Mouse (Mus musculus) CH12.LX (cell line): ENCODE results near the gene Sgsh. TPM values are rescaled to one million over a fixed set of nuclear protein-coding genes. Genes with fewer than 3 reads are reported as not detected.
"Not testable (repeated sequence)": the region's sequence is repeated elsewhere in the genome, so short reads cannot be mapped to it uniquely, and the experiment has no call there.

Experiments used
- DNase-seq: peaks from one replicate; pipeline ENCODE4 v3.0.0-alpha.2; 2013; ENCODE audit errors: extremely low read depth
- H3K27ac ChIP-seq: 2 replicates; pipeline ENCODE4 v1.5.1; 2012; ENCODE audit warnings: low read depth, mild to moderate bottlenecking, control low read depth, moderate library complexity; ENCODE audit not compliant: insufficient read depth
- H3K27me3 ChIP-seq: replicated peaks from 2 replicates; pipeline ENCODE3; 2012; ENCODE audit warnings: inconsistent platforms
- H3K36me3 ChIP-seq, 2 experiments: replicated peaks in 1 of 2; 2 replicates each; pipeline versions ENCODE3 to v1.6.1; 2012; ENCODE audit warnings: inconsistent platforms in 1 of 2, low read length in 1 of 2, mild to moderate bottlenecking in 1 of 2, mixed read lengths in 1 of 2, moderate library complexity in 1 of 2; ENCODE audit not compliant: control insufficient read depth in 1 of 2, insufficient read depth in 1 of 2
- H3K4me1 ChIP-seq, 2 experiments: 2 replicates each; pipeline ENCODE4 v1.6.1; 2012; ENCODE audit warnings: inconsistent platforms in 1 of 2, moderate library complexity in 1 of 2; ENCODE audit not compliant: insufficient read depth in 2 of 2, control insufficient read depth in 1 of 2
- H3K4me2 ChIP-seq: 2 replicates; pipeline ENCODE4 v1.6.1; 2012; ENCODE audit warnings: low read depth, mild to moderate bottlenecking, control low read depth; ENCODE audit not compliant: poor library complexity, insufficient read depth, severe bottlenecking
- H3K4me3 ChIP-seq, 3 experiments: fragments of 150-350 bp in 1 of 3; sonication (generic) in 1 of 3; replicated peaks in 1 of 3; 2 replicates each; pipeline versions ENCODE3 to v1.5.1; 2011 to 2012; ENCODE audit warnings: low read depth in 2 of 3, low read length in 2 of 3, mild to moderate bottlenecking in 2 of 3, moderate library complexity in 2 of 3, control low read depth in 1 of 3, improper control_type of control experiment in 1 of 3, inconsistent platforms in 1 of 3, mixed read lengths in 1 of 3; ENCODE audit not compliant: poor library complexity in 1 of 3
- H3K79me2 ChIP-seq: replicated peaks from 2 replicates; pipeline ENCODE4 v1.6.1; 2012; ENCODE audit warnings: mild to moderate bottlenecking, moderate library complexity; ENCODE audit not compliant: control insufficient read depth, poor library complexity, insufficient read depth, severe bottlenecking; ENCODE audit errors: extremely low read depth
- H3K9ac ChIP-seq: 2 replicates; pipeline ENCODE4 v1.6.1; 2012; ENCODE audit warnings: low read depth, mild to moderate bottlenecking, control low read depth, moderate library complexity; ENCODE audit not compliant: insufficient read depth
- H3K9me3 ChIP-seq: replicated peaks from 2 replicates; pipeline ENCODE3; 2012; ENCODE audit warnings: low read length, inconsistent platforms, mixed read lengths
- BHLHE40 ChIP-seq: IDR thresholded peaks from 2 replicates; pipeline ENCODE4 v1.6.1; 2011; ENCODE audit warnings: mild to moderate bottlenecking, low read depth, low read length, improper control_type of control experiment
- CTCF ChIP-seq, 2 experiments: IDR thresholded peaks in 1 of 2; conservative IDR thresholded peaks in 1 of 2; 2 replicates each; pipeline ENCODE4 v1.5.1; 2011 to 2012; ENCODE audit warnings: low read depth in 2 of 2, low read length in 2 of 2, improper control_type of control experiment in 1 of 2, inconsistent platforms in 1 of 2, mild to moderate bottlenecking in 1 of 2, moderate library complexity in 1 of 2
- EP300 ChIP-seq: IDR thresholded peaks from 2 replicates; pipeline ENCODE4 v1.6.1; 2011; ENCODE audit warnings: low read length, improper control_type of control experiment
- ETS1 ChIP-seq: conservative IDR thresholded peaks from 2 replicates; pipeline ENCODE4 v1.6.1; 2012; ENCODE audit warnings: low read depth, mild to moderate bottlenecking, inconsistent platforms, low read length, improper control_type of control experiment, moderate library complexity
- GABPA ChIP-seq: IDR thresholded peaks from 2 replicates; pipeline ENCODE4 v1.6.1; 2012; ENCODE audit warnings: low read depth, low read length, improper control_type of control experiment, inconsistent platforms; ENCODE audit not compliant: insufficient replicate concordance
- HCFC1 ChIP-seq: IDR thresholded peaks from 2 replicates; pipeline ENCODE4 v1.6.1; 2012; ENCODE audit warnings: low read depth, mild to moderate bottlenecking, inconsistent platforms, low read length, improper control_type of control experiment
- IRF4 ChIP-seq: IDR thresholded peaks from 2 replicates; pipeline ENCODE4 v1.6.1; 2014; ENCODE audit warnings: low read depth, mild to moderate bottlenecking, inconsistent platforms, low read length, improper control_type of control experiment
- JUN ChIP-seq: IDR thresholded peaks from 2 replicates; pipeline ENCODE4 v1.6.1; 2011; ENCODE audit warnings: low read depth, mild to moderate bottlenecking, low read length, improper control_type of control experiment, moderate library complexity; ENCODE audit not compliant: insufficient read depth
- JUND ChIP-seq: conservative IDR thresholded peaks from 2 replicates; pipeline ENCODE4 v1.6.1; 2011; ENCODE audit warnings: low read depth, low read length, improper control_type of control experiment
- KAT2A ChIP-seq: IDR thresholded peaks from 2 replicates; pipeline ENCODE4 v1.6.1; 2012; ENCODE audit warnings: low read length, improper control_type of control experiment, inconsistent platforms; ENCODE audit not compliant: insufficient replicate concordance
- MAFK ChIP-seq: IDR thresholded peaks from 2 replicates; pipeline ENCODE4 v1.6.1; 2011; ENCODE audit warnings: low read length, improper control_type of control experiment; ENCODE audit not compliant: insufficient replicate concordance
- MAX ChIP-seq: IDR thresholded peaks from 2 replicates; pipeline ENCODE4 v1.6.1; 2011; ENCODE audit warnings: low read length, improper control_type of control experiment
- MAZ ChIP-seq: IDR thresholded peaks from 2 replicates; pipeline ENCODE4 v1.6.1; 2012; ENCODE audit warnings: low read depth, mild to moderate bottlenecking, inconsistent platforms, low read length, improper control_type of control experiment, moderate library complexity
- MEF2A ChIP-seq: IDR thresholded peaks from 2 replicates; pipeline ENCODE4 v1.6.1; 2014; ENCODE audit warnings: low read depth, mild to moderate bottlenecking, inconsistent platforms, low read length, improper control_type of control experiment, borderline replicate concordance
- MXI1 ChIP-seq: IDR thresholded peaks from 2 replicates; pipeline ENCODE4 v1.6.1; 2011; ENCODE audit warnings: mild to moderate bottlenecking, low read depth, low read length, improper control_type of control experiment
- MYC ChIP-seq: IDR thresholded peaks from 2 replicates; pipeline ENCODE4 v1.6.1; 2011; ENCODE audit warnings: low read depth, mild to moderate bottlenecking, improper control_type of control experiment, low read length
- NELFE ChIP-seq: IDR thresholded peaks from 2 replicates; pipeline ENCODE4 v1.6.1; 2011; ENCODE audit warnings: low read depth, low read length, improper control_type of control experiment
- NRF1 ChIP-seq: IDR thresholded peaks from 2 replicates; pipeline ENCODE4 v1.6.1; 2014; ENCODE audit warnings: low read depth, mild to moderate bottlenecking, inconsistent platforms, low read length, improper control_type of control experiment, moderate library complexity
- POLR2A ChIP-seq: IDR thresholded peaks from 2 replicates; pipeline ENCODE4 v1.6.1; 2011; ENCODE audit warnings: low read depth, mild to moderate bottlenecking, improper control_type of control experiment, low read length
- RAD21 ChIP-seq: IDR thresholded peaks from 2 replicates; pipeline ENCODE4 v1.6.1; 2011; ENCODE audit warnings: low read depth, mild to moderate bottlenecking, low read length, improper control_type of control experiment, moderate library complexity
- SMC3 ChIP-seq: IDR thresholded peaks from 2 replicates; pipeline ENCODE4 v1.6.1; 2011; ENCODE audit warnings: low read depth, low read length, improper control_type of control experiment
- TBP ChIP-seq: conservative IDR thresholded peaks from 2 replicates; pipeline ENCODE4 v1.6.1; 2011; ENCODE audit warnings: low read depth, low read length, improper control_type of control experiment
- TCF12 ChIP-seq: IDR thresholded peaks from 2 replicates; pipeline ENCODE4 v1.6.1; 2014; ENCODE audit warnings: low read depth, mild to moderate bottlenecking, inconsistent platforms, low read length, improper control_type of control experiment
- UBTF ChIP-seq: IDR thresholded peaks from 2 replicates; pipeline ENCODE4 v1.6.1; 2012; ENCODE audit warnings: low read depth, mild to moderate bottlenecking, inconsistent platforms, low read length, improper control_type of control experiment, moderate library complexity
- USF1 ChIP-seq: IDR thresholded peaks from 2 replicates; pipeline ENCODE4 v1.6.1; 2014; ENCODE audit warnings: low read depth, mild to moderate bottlenecking, inconsistent platforms, low read length, improper control_type of control experiment
- ZMIZ1 ChIP-seq: IDR thresholded peaks from 2 replicates; pipeline ENCODE4 v1.6.1; 2012; ENCODE audit warnings: low read depth, mild to moderate bottlenecking, inconsistent platforms, low read length, improper control_type of control experiment
- ZNF384 ChIP-seq: IDR thresholded peaks from 2 replicates; pipeline ENCODE4 v1.6.1; 2012; ENCODE audit warnings: low read depth, low read length, improper control_type of control experiment, inconsistent platforms
- dilution Hi-C: fragments of 300-500 bp; cut with MboI; formaldehyde crosslinking; loops from 2 replicates; pipeline ENCODE4 v1.14.3; 2020; ENCODE audit warnings: low sequenced_read_pairs; ENCODE audit not compliant: extremely low pct_unique_long_range_greater_than_20kb, extremely low pct_ligation_motif_present
- in situ Hi-C: fragments of 300-500 bp; cut with MboI; formaldehyde crosslinking; loops from 3 replicates; pipeline ENCODE4 v1.14.3; 2019; ENCODE audit warnings: low sequenced_read_pairs, low pct_ligation_motif_present, low pct_unique_long_range_greater_than_20kb, mixed read lengths
- polyA plus RNA-seq: library from polyadenylated mRNA; unstranded; fragments of >175 nt; gene quantifications from 2 replicates; pipeline ENCODE4 v1.2.1, GENCODE M21; 2012; ENCODE audit warnings: low read depth; ENCODE audit not compliant: insufficient read length
- total RNA-seq, 2 experiments: library from RNA; depleted of rRNA; stranded (reverse); fragments of 300-350 nt in 1 of 2; fragments of >200 nt in 1 of 2; gene quantifications; 2 replicates each; pipeline ENCODE4 v1.2.3; 2012 to 2014

Gene Sgsh
- total and polyA plus RNA-seq, 3 experiments, result 3.2 to 12.2 (median 10.6) TPM

DNA sequence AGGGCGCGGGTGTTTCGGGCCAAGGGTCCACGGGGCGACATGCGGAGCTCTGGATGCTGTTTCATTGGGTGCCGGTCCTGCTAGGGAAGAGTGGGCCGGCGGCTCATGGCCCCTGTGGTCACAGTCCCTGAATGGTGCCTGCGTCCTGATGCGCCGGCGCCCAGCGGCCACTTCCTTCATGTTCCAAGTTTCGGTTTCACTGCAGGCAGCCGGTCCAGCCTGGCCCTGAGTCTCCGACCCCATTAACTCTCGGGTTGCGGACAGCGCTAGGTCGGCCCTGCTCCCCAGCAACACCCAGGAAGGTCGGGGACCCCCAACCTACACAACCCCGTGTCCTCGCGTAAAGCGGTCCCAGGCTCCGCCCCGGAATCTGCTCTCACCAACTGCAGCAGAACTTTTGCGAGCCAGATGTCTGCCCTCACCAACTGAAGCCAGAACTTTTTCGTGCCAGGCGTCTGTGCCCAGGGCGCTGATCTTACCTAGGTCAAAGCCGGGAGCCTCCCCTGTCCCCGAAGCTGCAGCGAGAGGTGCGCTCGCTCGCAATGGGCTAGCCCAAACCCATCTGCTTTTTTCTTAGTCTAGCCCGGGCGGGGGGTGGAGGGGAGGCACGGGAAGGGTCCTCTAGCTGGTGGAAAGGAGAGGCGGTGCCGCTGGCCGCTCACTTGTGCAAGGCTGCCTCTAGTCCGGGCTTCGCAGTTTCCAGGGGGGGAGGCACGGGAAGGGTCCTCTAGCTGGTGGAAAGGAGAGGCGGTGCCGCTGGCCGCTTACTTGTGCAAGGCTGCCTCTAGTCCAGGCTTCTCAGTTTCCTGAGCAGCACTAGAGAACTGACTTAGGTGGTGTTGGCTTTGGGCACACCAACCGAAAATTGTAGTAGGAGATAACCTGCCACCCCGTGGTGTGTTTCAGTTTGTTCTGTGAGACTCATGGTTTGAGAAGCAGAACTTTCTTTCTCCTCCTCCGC lies 35.2 kb upstream of the Sgsh start (continued):
- TF ChIP-seq MAZ (0 out of 2 replicates have a peak, but pooled peaks have one; percentile 30), NELFE (no peak; the same call in 1 of the 2 replicates), EP300 (peak; percentile 37; the same call in 1 of the 2 replicates), MEF2A (no peak), JUND (no peak), MXI1 (0 out of 2 replicates have a peak, but pooled peaks have one; percentile 11), JUN (no peak)
- TF ChIP-seq, all 38 proteins: peak for 14

- H3K27ac ChIP-seq, result peak overlapping the region; percentile 82
- peaks cover 0 to 2% of the 10 kb centered on the region in 2 experiments for H3K36me3 ChIP-seq
- peak overlapping the region; percentile 67 to 85 (median 77) for H3K4me3 ChIP-seq
- H3K79me2 ChIP-seq, result no peaks in the 10 kb centered on the region
- peak overlapping the region; percentile 30 for H3K4me2 ChIP-seq
- in situ Hi-C loops, result no loop called here
- H3K4me1 ChIP-seq, result peaks cover 18 to 42% of the 10 kb centered on the region in 2 experiments
- no peak for DNase-seq
- peaks cover 67% of the 10 kb centered on the region for H3K27me3 ChIP-seq
- peak overlapping the region; percentile 90 for H3K9ac ChIP-seq
- TF ChIP-seq TCF12, result peak; percentile 22; the same call in 1 of the 2 replicates
- TF ChIP-seq NRF1, result peak; percentile 79
- peak; percentile 30; the same call in 1 of the 2 replicates for TF ChIP-seq ZMIZ1
- TF ChIP-seq SMC3, result peak; percentile 18; the same call in 1 of the 2 replicates
- peak; percentile 45; the same call in 1 of the 2 replicates for TF ChIP-seq POLR2A
- TF ChIP-seq IRF4, result peak; percentile 4; the same call in 1 of the 2 replicates
- no peak for TF ChIP-seq JUN
- no peak for TF ChIP-seq TBP
- peak; percentile 6; the same call in 1 of the 2 replicates for TF ChIP-seq MYC
- peak; percentile 63 for TF ChIP-seq USF1
- peak; percentile 67; the same call in 1 of the 2 replicates for TF ChIP-seq NELFE
- no peak for TF ChIP-seq ZNF384
- TF ChIP-seq JUND, result no peak
- no peak for TF ChIP-seq KAT2A
- TF ChIP-seq MAX, result peak; percentile 89
- TF ChIP-seq GABPA, result no peak
- no peak for TF ChIP-seq MAFK
- peak; percentile 24; the same call in 1 of the 2 replicates for TF ChIP-seq BHLHE40
- TF ChIP-seq MXI1, result peak; percentile 38; the same call in 1 of the 2 replicates
- peak; percentile 15; the same call in 1 of the 2 replicates for TF ChIP-seq HCFC1
- TF ChIP-seq CTCF (conservative IDR thresholded peaks at IDR 0.05 in 1 of 2, IDR thresholded peaks at IDR 0.05 in 1 of 2; ENCODE audit: low read depth in 2 of 2, low read length in 2 of 2), result peak in 1 of 2 experiments; percentile 44; a peak in 2 of 4 replicates
- TF ChIP-seq RAD21, result no peak; the same call in 1 of the 2 replicates
- TF ChIP-seq UBTF, result no peak
- TF ChIP-seq ETS1, result peak; percentile 20; the same call in 1 of the 2 replicates
- TF ChIP-seq, all 38 proteins: peak for 15
- dilution Hi-C loops, result no loop called here
- no peaks in the 10 kb centered on the region for H3K9me3 ChIP-seq
Observed at GRCm38 (mm10) chr11:119389851-119390270, 34.5 kb upstream of the Sgsh start.

GRCm38 (mm10) chr11:119387273-119387672 lies 31.9 kb upstream of the Sgsh start:
- peaks cover 49% of the 10 kb centered on the region for H3K27me3 ChIP-seq
- H3K4me3 ChIP-seq, H3K9ac ChIP-seq, dilution Hi-C loops, H3K9me3 ChIP-seq, DNase-seq, in situ Hi-C loops, H3K4me2 ChIP-seq, H3K27ac ChIP-seq, H3K79me2 ChIP-seq, H3K36me3 ChIP-seq: not testable (repeated sequence)
- H3K4me1 ChIP-seq, result peaks cover 28 to 51% of the 10 kb centered on the region in 2 experiments
